Mouse (Mus musculus): ENCODE measurements around the gene Npas3. TPM values are rescaled to one million over a fixed set of nuclear protein-coding genes. Genes with fewer than 3 reads are reported as not detected.

Gene Npas3
- polyA plus RNA-seq, 1 experiment from 2014 or later, result 6.3 TPM

GRCm38 (mm10) chr12:53962004-53962403 lies 713.5 kb downstream of the Npas3 start:
- Histone ChIP-seq H3K4me3 (replicated peaks) (no peak overlapping the region), H3K27me3 (no peaks in the 10 kb centered on the region), H3K27ac (no peak overlapping the region), H3K4me2 (no peak overlapping the region), H3K36me3 (no peaks in the 10 kb centered on the region), H3K9ac (replicated peaks) (no peak overlapping the region), H3K4me1 (replicated peaks) (0 out of 2 replicates have a peak, but pooled peaks cover 3% of the 10 kb centered on the region), H3K9me3 (no peaks in the 10 kb centered on the region)
- ATAC-seq (ENCODE audit: insufficient number of reproducible peaks, insufficient read depth, low FRiP score, low TSS enrichment, low read depth), result no peak
- 77% methylated on average over 7 of the region's 7 CpGs for WGBS

GRCm38 (mm10) chr12:53963534-53963933 lies 715.1 kb downstream of the Npas3 start:
- Histone ChIP-seq H3K4me3 (replicated peaks) (no peak overlapping the region), H3K4me2 (no peak overlapping the region), H3K36me3 (no peaks in the 10 kb centered on the region), H3K4me1 (replicated peaks) (0 out of 2 replicates have a peak, but pooled peaks cover 3% of the 10 kb centered on the region), H3K9ac (replicated peaks) (no peak overlapping the region), H3K9me3 (no peaks in the 10 kb centered on the region), H3K27ac (no peak overlapping the region), H3K27me3 (no peaks in the 10 kb centered on the region)
- no peak for ATAC-seq (ENCODE audit: insufficient number of reproducible peaks, insufficient read depth, low FRiP score, low TSS enrichment, low read depth)
- WGBS, result 87% methylated on average over 5 of the region's 5 CpGs

GRCm38 (mm10) chr12:53969378-53970174 lies 721.1 kb downstream of the Npas3 start:
- no peak overlapping the region for H3K4me2 ChIP-seq
- H3K27me3 ChIP-seq, result no peaks in the 10 kb centered on the region
- 74% methylated on average over 10 of the region's 10 CpGs for WGBS
- no peaks in the 10 kb centered on the region for H3K9me3 ChIP-seq
- no peak for ATAC-seq (ENCODE audit: insufficient number of reproducible peaks, insufficient read depth, low FRiP score, low TSS enrichment, low read depth)
- peaks cover 8% of the 10 kb centered on the region; the same call in 1 of the 2 replicates for H3K4me1 ChIP-seq (replicated peaks)
- H3K4me3 ChIP-seq (replicated peaks), result no peak overlapping the region
- H3K9ac ChIP-seq (replicated peaks), result no peak overlapping the region
- H3K36me3 ChIP-seq, result no peaks in the 10 kb centered on the region
- H3K27ac ChIP-seq, result no peak overlapping the region

- WGBS, result 93% methylated on average over 7 of the region's 7 CpGs
- Histone ChIP-seq H3K4me3 (replicated peaks) (no peak overlapping the region), H3K27me3 (no peaks in the 10 kb centered on the region)
These were observed 722.2 kb downstream of the Npas3 start for GRCm38 (mm10) chr12:53970721-53971120.

GRCm38 (mm10) chr12:53973414-53973813 lies 724.9 kb downstream of the Npas3 start:
- Histone ChIP-seq H3K4me2 (no peak overlapping the region), H3K4me1 (replicated peaks) (peaks cover 8% of the 10 kb centered on the region; the same call in 1 of the 2 replicates), H3K9ac (replicated peaks) (no peak overlapping the region), H3K36me3 (no peaks in the 10 kb centered on the region), H3K9me3 (no peaks in the 10 kb centered on the region), H3K27me3 (peaks cover 3% of the 10 kb centered on the region; the same call in 1 of the 2 replicates), H3K27ac (no peak overlapping the region), H3K4me3 (replicated peaks) (no peak overlapping the region)
- 65% methylated on average over 6 of the region's 6 CpGs for WGBS
- no peak for ATAC-seq (ENCODE audit: insufficient number of reproducible peaks, insufficient read depth, low FRiP score, low TSS enrichment, low read depth)

More at GRCm38 (mm10) chr12:53970721-53971120, 722.2 kb downstream of the Npas3 start:
- no peaks in the 10 kb centered on the region for H3K9me3 ChIP-seq
- no peak overlapping the region for H3K4me2 ChIP-seq
- H3K9ac ChIP-seq (replicated peaks), result no peak overlapping the region
- no peak overlapping the region for H3K27ac ChIP-seq
- no peak for ATAC-seq (ENCODE audit: insufficient number of reproducible peaks, insufficient read depth, low FRiP score, low TSS enrichment, low read depth)
- peaks cover 8% of the 10 kb centered on the region; the same call in 1 of the 2 replicates for H3K4me1 ChIP-seq (replicated peaks)
- no peaks in the 10 kb centered on the region for H3K36me3 ChIP-seq

GRCm38 (mm10) chr12:53981575-53982507 lies 733.4 kb downstream of the Npas3 start:
- Histone ChIP-seq H3K36me3 (no peaks in the 10 kb centered on the region), H3K4me1 (replicated peaks) (no peaks in the 10 kb centered on the region), H3K27me3 (peaks cover 3% of the 10 kb centered on the region; the same call in 1 of the 2 replicates), H3K9ac (replicated peaks) (no peak overlapping the region), H3K4me3 (replicated peaks) (no peak overlapping the region), H3K27ac (no peak overlapping the region), H3K4me2 (no peak overlapping the region), H3K9me3 (no peaks in the 10 kb centered on the region)
- WGBS, result 78% methylated on average over 9 of the region's 9 CpGs
- no peak for ATAC-seq (ENCODE audit: insufficient number of reproducible peaks, insufficient read depth, low FRiP score, low TSS enrichment, low read depth)

- Histone ChIP-seq H3K9ac (replicated peaks) (no peak overlapping the region), H3K4me3 (replicated peaks) (no peak overlapping the region)
- no peak for ATAC-seq (ENCODE audit: insufficient number of reproducible peaks, insufficient read depth, low FRiP score, low TSS enrichment, low read depth)
These were observed 735.5 kb downstream of the Npas3 start for GRCm38 (mm10) chr12:53983946-53984345.

GRCm38 (mm10) chr12:53985851-53986842 lies 737.7 kb downstream of the Npas3 start:
- Histone ChIP-seq H3K36me3 (no peaks in the 10 kb centered on the region), H3K4me2 (no peak overlapping the region), H3K27me3 (no peaks in the 10 kb centered on the region), H3K4me3 (replicated peaks) (no peak overlapping the region), H3K27ac (no peak overlapping the region), H3K4me1 (replicated peaks) (no peaks in the 10 kb centered on the region; the same call in 1 of the 2 replicates), H3K9me3 (no peaks in the 10 kb centered on the region), H3K9ac (replicated peaks) (no peak overlapping the region)
- 83% methylated on average over 14 of the region's 14 CpGs for WGBS
- ATAC-seq (ENCODE audit: insufficient number of reproducible peaks, insufficient read depth, low FRiP score, low TSS enrichment, low read depth), result no peak

More at GRCm38 (mm10) chr12:53983946-53984345, 735.5 kb downstream of the Npas3 start:
- Histone ChIP-seq H3K4me1 (replicated peaks) (no peaks in the 10 kb centered on the region; the same call in 1 of the 2 replicates), H3K27ac (no peak overlapping the region), H3K9me3 (no peaks in the 10 kb centered on the region), H3K27me3 (no peaks in the 10 kb centered on the region), H3K4me2 (no peak overlapping the region), H3K36me3 (no peaks in the 10 kb centered on the region)
- 35% methylated on average over 7 of the region's 7 CpGs for WGBS

- H3K9me3 ChIP-seq, result 0 out of 2 replicates have a peak, but pooled peaks cover 3% of the 10 kb centered on the region
- no peak overlapping the region for H3K9ac ChIP-seq (replicated peaks)
- peaks cover 10% of the 10 kb centered on the region for H3K4me1 ChIP-seq (replicated peaks)
- no peaks in the 10 kb centered on the region for H3K36me3 ChIP-seq
- no peak overlapping the region for H3K27ac ChIP-seq
- H3K4me3 ChIP-seq (replicated peaks), result no peak overlapping the region
- no peak for ATAC-seq (ENCODE audit: insufficient number of reproducible peaks, insufficient read depth, low FRiP score, low TSS enrichment, low read depth)
- WGBS, result 94% methylated on average over 6 of the region's 6 CpGs
- H3K4me2 ChIP-seq, result no peak overlapping the region
- H3K27me3 ChIP-seq, result no peaks in the 10 kb centered on the region
These were observed 743.9 kb downstream of the Npas3 start for GRCm38 (mm10) chr12:53992411-53992810.

GRCm38 (mm10) chr12:53995710-53996109 lies 747.2 kb downstream of the Npas3 start:
- H3K27ac ChIP-seq, result no peak overlapping the region
- H3K9ac ChIP-seq (replicated peaks), result no peak overlapping the region
- no peaks in the 10 kb centered on the region for H3K36me3 ChIP-seq
- H3K4me3 ChIP-seq (replicated peaks), result no peak overlapping the region
- WGBS, result 85% methylated on average over 5 of the region's 5 CpGs
- no peak for ATAC-seq (ENCODE audit: insufficient number of reproducible peaks, insufficient read depth, low FRiP score, low TSS enrichment, low read depth)
- H3K9me3 ChIP-seq, result 0 out of 2 replicates have a peak, but pooled peaks cover 3% of the 10 kb centered on the region
- H3K4me2 ChIP-seq, result no peak overlapping the region
- no peaks in the 10 kb centered on the region for H3K27me3 ChIP-seq
- peaks cover 22% of the 10 kb centered on the region for H3K4me1 ChIP-seq (replicated peaks)

All from limb, embryonic 12.5 days (tissue).